Mouse (Mus musculus): Measurements from ENCODE around the gene Pde3a.

DNA sequence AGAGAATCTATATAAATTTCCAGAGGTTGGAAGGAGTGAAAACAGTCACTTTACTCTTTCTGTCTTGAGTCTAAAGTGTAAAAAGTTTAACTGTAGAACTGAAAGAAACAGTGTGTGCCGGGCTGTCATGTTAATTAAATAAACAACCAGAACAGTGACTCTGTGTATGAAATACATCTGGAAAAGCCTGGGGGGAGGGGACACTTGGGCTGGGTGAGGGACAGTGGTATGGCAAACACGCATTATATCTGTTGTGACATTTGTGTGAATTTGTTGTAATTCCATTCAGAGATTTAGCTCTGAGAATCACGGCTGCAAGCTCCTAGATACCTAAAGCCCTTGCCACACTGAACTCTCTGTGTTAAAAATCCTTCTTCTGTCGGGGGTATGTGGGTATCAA, 5.9 kb downstream of the Pde3a start:
- TF ChIP-seq POLR2A (IDR thresholded peaks at IDR 0.05; ENCODE audit: extremely low read depth, insufficient read depth, low read length) (no peak), CTCF (IDR thresholded peaks at IDR 0.05; ENCODE audit: low read depth, low read length) (no peak)

All from liver, adult 2 months (tissue).